Mouse (Mus musculus): ENCODE results near the gene Tgfbrap1. TPM values are rescaled to one million over a fixed set of nuclear protein-coding genes. Genes with fewer than 3 reads are reported as not detected.
"Not testable (repeated sequence)": the region's sequence is repeated elsewhere in the genome, so short reads cannot be mapped to it uniquely, and the experiment has no call there.

Gene Tgfbrap1
- polyA plus RNA-seq, 1 experiment from 2014 or later = 19.5 TPM

DNA sequence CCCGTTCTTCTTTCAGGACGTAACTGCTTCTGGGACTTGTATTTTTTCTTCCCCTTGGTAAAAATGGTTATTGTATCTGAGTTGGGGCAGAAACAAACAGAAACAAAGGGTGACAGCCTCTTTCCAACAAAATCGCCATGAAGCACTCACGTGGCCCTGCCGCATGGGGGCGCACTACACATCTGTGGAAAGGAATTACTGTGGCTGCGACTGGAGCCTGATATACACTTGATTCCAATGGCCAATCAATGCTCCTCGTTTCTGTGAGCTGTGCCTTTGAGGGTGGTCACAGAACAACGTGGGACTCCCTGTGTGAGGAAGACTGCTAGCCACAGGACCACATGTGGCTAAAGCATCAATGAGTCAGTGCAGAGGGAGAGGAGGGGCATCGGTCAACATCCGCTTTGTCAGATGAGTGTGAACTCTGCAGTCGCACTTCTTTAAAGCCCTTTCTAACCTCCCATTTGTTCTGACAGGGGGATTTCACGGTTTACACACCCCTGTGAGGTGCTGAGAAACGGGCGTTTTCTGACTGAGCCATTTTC is 39.9 kb upstream of the Tgfbrap1 start:
- Histone ChIP-seq H3K9ac (replicated peaks; ENCODE audit: low read depth, low read length) (no peak overlapping the region), H3K27ac (ENCODE audit: low read length) (peak overlapping the region; percentile 68; the same call in 1 of the 2 replicates), H3K36me3 (ENCODE audit: control insufficient read depth, insufficient read depth) (no peaks in the 10 kb centered on the region), H3K9me3 (ENCODE audit: control insufficient read depth, low read length) (no peaks in the 10 kb centered on the region), H3K4me1 (replicated peaks; ENCODE audit: control insufficient read depth, insufficient read depth, low read length) (peaks cover 21% of the 10 kb centered on the region), H3K4me2 (ENCODE audit: low read length) (no peak overlapping the region), H3K27me3 (replicated peaks; ENCODE audit: control insufficient read depth, insufficient read depth, low read length) (no peaks in the 10 kb centered on the region), H3K4me3 (replicated peaks; ENCODE audit: low read length) (no peak overlapping the region)
- no peak for ATAC-seq
- 79% methylated on average over 15 of the region's 15 CpGs for WGBS

- H3K27me3 ChIP-seq (replicated peaks; ENCODE audit: control insufficient read depth, insufficient read depth, low read length) = no peaks in the 10 kb centered on the region
- H3K36me3 ChIP-seq (ENCODE audit: control insufficient read depth, insufficient read depth) = no peaks in the 10 kb centered on the region
- H3K4me3 ChIP-seq (replicated peaks; ENCODE audit: low read length) = no peak overlapping the region
- WGBS = 67% methylated on average over 5 of the region's 5 CpGs
- H3K9me3 ChIP-seq (ENCODE audit: control insufficient read depth, low read length) = no peaks in the 10 kb centered on the region
- peak overlapping the region; percentile 91 for H3K27ac ChIP-seq (ENCODE audit: low read length)
- peaks cover 15% of the 10 kb centered on the region for H3K4me1 ChIP-seq (replicated peaks; ENCODE audit: control insufficient read depth, insufficient read depth, low read length)
- H3K9ac ChIP-seq (replicated peaks; ENCODE audit: low read depth, low read length) = no peak overlapping the region
- no peak overlapping the region for H3K4me2 ChIP-seq (ENCODE audit: low read length)
- ATAC-seq = peak; percentile 80
Observed at GRCm38 (mm10) chr1:43137334-43137733, 38.9 kb upstream of the Tgfbrap1 start.

DNA sequence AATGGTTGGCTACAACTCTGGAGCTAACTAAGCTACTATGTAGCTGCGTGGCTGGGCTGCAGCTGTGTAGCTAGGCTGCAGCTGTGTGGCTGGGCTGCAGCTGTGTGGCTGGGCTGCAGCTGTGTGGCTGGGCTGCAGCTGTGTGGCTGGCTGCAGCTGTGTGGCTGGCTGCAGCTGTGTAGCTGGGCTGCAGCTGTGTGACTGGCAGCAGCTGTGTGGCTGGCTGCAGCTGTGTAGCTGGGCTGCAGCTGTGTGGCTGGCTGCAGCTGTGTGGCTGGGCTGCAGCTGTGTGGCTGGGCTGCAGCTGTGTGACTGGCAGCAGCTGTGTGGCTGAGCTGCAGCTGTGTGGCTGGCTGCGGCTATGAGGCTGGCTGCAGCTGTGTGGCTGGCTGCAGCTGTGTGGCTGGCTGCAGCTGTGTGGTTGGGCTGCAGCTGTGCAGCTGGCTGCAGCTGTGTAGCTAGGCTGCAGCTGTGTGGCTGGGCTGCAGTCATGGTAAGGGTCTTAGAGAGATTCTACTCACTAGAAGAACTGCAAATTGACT is 38.1 kb upstream of the Tgfbrap1 start:
- 78% methylated on average over 2 of the region's 2 CpGs for WGBS
- H3K9me3 ChIP-seq (ENCODE audit: control insufficient read depth, low read length); H3K36me3 ChIP-seq (ENCODE audit: control insufficient read depth, insufficient read depth); ATAC-seq; H3K9ac ChIP-seq (replicated peaks; ENCODE audit: low read depth, low read length); H3K27me3 ChIP-seq (replicated peaks; ENCODE audit: control insufficient read depth, insufficient read depth, low read length); H3K4me2 ChIP-seq (ENCODE audit: low read length); H3K4me3 ChIP-seq (replicated peaks; ENCODE audit: low read length): not testable (repeated sequence)
- H3K27ac ChIP-seq (ENCODE audit: low read length) = peak overlapping the region; percentile 91
- H3K4me1 ChIP-seq (replicated peaks; ENCODE audit: control insufficient read depth, insufficient read depth, low read length) = peaks cover 11% of the 10 kb centered on the region

GRCm38 (mm10) chr1:43131591-43131990 is 33.2 kb upstream of the Tgfbrap1 start:
- H3K4me1 ChIP-seq (replicated peaks; ENCODE audit: control insufficient read depth, insufficient read depth, low read length) = peaks cover 5% of the 10 kb centered on the region
- no peak overlapping the region for H3K27ac ChIP-seq (ENCODE audit: low read length)
- H3K9ac ChIP-seq (replicated peaks; ENCODE audit: low read depth, low read length) = no peak overlapping the region
- H3K36me3 ChIP-seq (ENCODE audit: control insufficient read depth, insufficient read depth) = no peaks in the 10 kb centered on the region
- no peaks in the 10 kb centered on the region for H3K27me3 ChIP-seq (replicated peaks; ENCODE audit: control insufficient read depth, insufficient read depth, low read length)
- no peak overlapping the region for H3K4me3 ChIP-seq (replicated peaks; ENCODE audit: low read length)
- H3K4me2 ChIP-seq (ENCODE audit: low read length) = no peak overlapping the region
- ATAC-seq = no peak
- H3K9me3 ChIP-seq (ENCODE audit: control insufficient read depth, low read length) = no peaks in the 10 kb centered on the region
- 94% methylated on average over 9 of the region's 9 CpGs for WGBS

DNA sequence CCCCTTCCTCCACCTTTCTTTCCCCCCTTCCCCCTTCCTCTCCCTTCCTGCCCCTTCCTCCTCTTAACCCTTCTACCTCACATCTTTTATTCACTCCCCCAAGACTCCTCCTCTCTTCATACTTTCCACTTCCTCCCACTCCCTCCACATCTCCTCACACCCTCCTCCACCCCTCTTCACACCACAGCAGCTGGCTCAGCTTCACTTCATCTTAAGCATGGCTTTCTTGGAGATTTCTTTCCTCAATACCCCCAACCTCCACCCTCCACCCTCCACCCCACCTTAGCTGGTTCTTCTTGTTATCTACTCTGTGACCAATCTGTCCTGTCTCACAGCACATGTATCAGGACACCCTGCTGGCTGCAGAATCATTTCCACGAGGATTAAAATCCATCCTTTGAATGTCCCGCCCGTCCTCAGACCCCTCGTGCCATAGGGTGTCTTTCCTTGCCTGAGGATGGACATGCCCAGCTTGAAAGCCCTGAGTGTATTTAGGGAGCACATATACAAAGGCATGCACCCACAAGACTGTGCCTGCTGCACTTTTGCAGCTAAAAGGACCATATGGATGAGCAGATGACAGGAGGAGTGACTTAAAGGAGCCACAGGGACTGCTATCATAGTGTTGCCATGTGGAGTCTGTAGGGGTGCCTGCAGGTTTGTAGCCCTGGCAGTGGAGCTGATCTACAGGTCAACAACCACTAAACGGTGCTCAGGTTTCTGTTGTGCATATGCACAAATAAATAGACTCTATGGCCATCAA is 32.0 kb upstream of the Tgfbrap1 start:
- no peaks in the 10 kb centered on the region for H3K36me3 ChIP-seq (ENCODE audit: control insufficient read depth, insufficient read depth)
- H3K4me3 ChIP-seq (replicated peaks; ENCODE audit: low read length) = no peak overlapping the region
- no peak overlapping the region for H3K27ac ChIP-seq (ENCODE audit: low read length)
- H3K4me2 ChIP-seq (ENCODE audit: low read length) = no peak overlapping the region
- 71% methylated on average over 5 of the region's 5 CpGs for WGBS
- H3K9ac ChIP-seq (replicated peaks; ENCODE audit: low read depth, low read length) = no peak overlapping the region
- H3K4me1 ChIP-seq (replicated peaks; ENCODE audit: control insufficient read depth, insufficient read depth, low read length) = no peaks in the 10 kb centered on the region
- H3K9me3 ChIP-seq (ENCODE audit: control insufficient read depth, low read length) = no peaks in the 10 kb centered on the region
- peak; percentile 59; the same call in 1 of the 2 replicates for ATAC-seq
- no peaks in the 10 kb centered on the region for H3K27me3 ChIP-seq (replicated peaks; ENCODE audit: control insufficient read depth, insufficient read depth, low read length)

- no peak overlapping the region for H3K27ac ChIP-seq (ENCODE audit: low read length)
- H3K4me1 ChIP-seq (replicated peaks; ENCODE audit: control insufficient read depth, insufficient read depth, low read length) = no peaks in the 10 kb centered on the region
- H3K9ac ChIP-seq (replicated peaks; ENCODE audit: low read depth, low read length) = no peak overlapping the region
- 63% methylated on average over 8 of the region's 8 CpGs for WGBS
- no peak for ATAC-seq
- H3K4me2 ChIP-seq (ENCODE audit: low read length) = no peak overlapping the region
- H3K36me3 ChIP-seq (ENCODE audit: control insufficient read depth, insufficient read depth) = no peaks in the 10 kb centered on the region
- no peak overlapping the region for H3K4me3 ChIP-seq (replicated peaks; ENCODE audit: low read length)
- no peaks in the 10 kb centered on the region for H3K9me3 ChIP-seq (ENCODE audit: control insufficient read depth, low read length)
- no peaks in the 10 kb centered on the region for H3K27me3 ChIP-seq (replicated peaks; ENCODE audit: control insufficient read depth, insufficient read depth, low read length)
Observed at GRCm38 (mm10) chr1:43127820-43128610, 29.6 kb upstream of the Tgfbrap1 start.

GRCm38 (mm10) chr1:43127196-43127595 is 28.8 kb upstream of the Tgfbrap1 start:
- Histone ChIP-seq H3K36me3 (ENCODE audit: control insufficient read depth, insufficient read depth) (no peaks in the 10 kb centered on the region), H3K4me3 (replicated peaks; ENCODE audit: low read length) (no peak overlapping the region), H3K9me3 (ENCODE audit: control insufficient read depth, low read length) (no peaks in the 10 kb centered on the region), H3K27ac (ENCODE audit: low read length) (no peak overlapping the region), H3K9ac (replicated peaks; ENCODE audit: low read depth, low read length) (no peak overlapping the region), H3K4me2 (ENCODE audit: low read length) (no peak overlapping the region), H3K27me3 (replicated peaks; ENCODE audit: control insufficient read depth, insufficient read depth, low read length) (no peaks in the 10 kb centered on the region), H3K4me1 (replicated peaks; ENCODE audit: control insufficient read depth, insufficient read depth, low read length) (no peaks in the 10 kb centered on the region)
- no peak for ATAC-seq

DNA sequence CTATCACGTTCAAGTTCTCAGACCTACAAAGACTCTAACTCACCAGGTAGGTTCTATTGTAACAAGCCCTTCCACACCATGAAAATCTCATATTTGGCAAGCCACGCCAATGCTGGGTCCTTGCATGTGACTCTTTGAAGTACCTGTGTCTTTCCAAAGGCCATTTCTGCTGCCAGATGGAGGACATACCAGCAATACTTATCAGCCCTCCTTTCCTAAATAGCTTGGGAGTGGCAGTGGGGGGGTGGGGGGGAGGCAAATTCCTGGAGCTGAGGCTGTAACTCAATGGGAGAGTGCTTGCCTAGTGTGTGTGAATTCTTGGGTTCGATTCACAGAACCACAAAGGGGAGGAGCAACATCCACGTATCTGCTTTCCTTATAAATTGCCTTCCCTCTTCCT is 26.3 kb upstream of the Tgfbrap1 start:
- 77% methylated on average over 4 of the region's 4 CpGs for WGBS
- H3K4me3 ChIP-seq (replicated peaks; ENCODE audit: low read length) = no peak overlapping the region
- ATAC-seq = no peak
- no peaks in the 10 kb centered on the region for H3K4me1 ChIP-seq (replicated peaks; ENCODE audit: control insufficient read depth, insufficient read depth, low read length)
- no peaks in the 10 kb centered on the region for H3K36me3 ChIP-seq (ENCODE audit: control insufficient read depth, insufficient read depth)
- no peak overlapping the region for H3K27ac ChIP-seq (ENCODE audit: low read length)
- H3K27me3 ChIP-seq (replicated peaks; ENCODE audit: control insufficient read depth, insufficient read depth, low read length) = no peaks in the 10 kb centered on the region
- H3K9ac ChIP-seq (replicated peaks; ENCODE audit: low read depth, low read length) = no peak overlapping the region
- no peaks in the 10 kb centered on the region for H3K9me3 ChIP-seq (ENCODE audit: control insufficient read depth, low read length)
- H3K4me2 ChIP-seq (ENCODE audit: low read length) = no peak overlapping the region

- Histone ChIP-seq H3K27ac (ENCODE audit: low read length) (no peak overlapping the region), H3K36me3 (ENCODE audit: control insufficient read depth, insufficient read depth) (peaks cover 7% of the 10 kb centered on the region), H3K27me3 (replicated peaks; ENCODE audit: control insufficient read depth, insufficient read depth, low read length) (no peaks in the 10 kb centered on the region), H3K4me2 (ENCODE audit: low read length) (no peak overlapping the region), H3K4me1 (replicated peaks; ENCODE audit: control insufficient read depth, insufficient read depth, low read length) (no peaks in the 10 kb centered on the region), H3K9ac (replicated peaks; ENCODE audit: low read depth, low read length) (no peak overlapping the region), H3K9me3 (ENCODE audit: control insufficient read depth, low read length) (no peaks in the 10 kb centered on the region), H3K4me3 (replicated peaks; ENCODE audit: low read length) (no peak overlapping the region)
- no peak for ATAC-seq
- WGBS = 96% methylated on average over 2 of the region's 2 CpGs
Observed at GRCm38 (mm10) chr1:43122616-43123015, 24.2 kb upstream of the Tgfbrap1 start.
